Comparison of ENCODE assay signal across 10 mouse cellular contexts in the genomic region with DNA sequence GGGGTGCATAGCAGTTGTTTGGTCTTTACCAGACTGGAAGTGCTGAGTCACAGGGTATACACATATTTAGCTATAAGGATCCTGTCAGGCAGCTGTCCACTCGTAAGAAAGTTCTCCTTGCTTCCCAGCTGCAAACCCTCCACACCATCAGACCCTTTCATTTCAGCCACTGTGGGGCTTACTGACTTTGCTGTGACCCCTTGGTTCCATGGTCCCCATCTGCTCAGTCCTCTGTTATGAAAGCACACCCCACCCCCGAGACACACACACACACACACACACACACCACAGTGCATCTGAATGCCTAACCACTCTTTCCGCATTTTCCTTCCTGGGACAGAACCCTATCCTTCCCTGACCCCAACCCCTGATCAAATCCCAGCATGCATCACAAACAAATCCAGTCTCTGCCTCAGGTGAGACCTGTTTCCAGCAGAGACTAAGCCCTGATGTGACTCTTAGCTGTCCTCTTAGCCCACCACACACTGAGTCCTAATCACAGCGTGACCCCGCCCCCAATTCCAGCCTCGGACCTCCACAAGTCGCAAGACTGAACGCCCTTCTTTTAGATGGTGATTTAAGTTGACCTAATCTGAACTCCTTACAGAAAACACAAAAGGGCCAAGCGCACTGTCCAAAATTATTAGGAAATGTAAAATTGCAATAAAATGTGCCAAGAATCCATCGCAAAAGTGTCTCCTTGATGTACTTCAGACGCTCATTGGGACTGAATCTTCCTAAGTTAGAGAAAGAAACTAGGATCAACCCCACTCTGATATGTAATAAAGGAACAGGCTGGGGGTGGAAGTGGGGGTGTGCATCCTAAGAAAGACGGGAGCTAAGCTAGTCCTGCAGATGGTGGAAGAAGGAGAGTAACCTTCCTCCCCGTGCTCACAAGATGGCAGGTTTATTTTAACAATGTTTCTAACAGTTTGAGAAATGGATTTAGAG. TPM values are rescaled to one million over a fixed set of nuclear protein-coding genes. Genes with fewer than 3 reads are reported as not detected.
A peak's percentile ranks its signal among the peaks of the same experiment; 100 is the strongest.
DNase-seq lines count a peak whose midpoint lies in the region; ATAC-seq and TF ChIP-seq lines count a peak whose summit lies in the region.
"Had no signal": no experiment of that assay in that cellular context is flagged by ENCODE, and none has a peak within 500 bp of the region (broad histone marks: within the 10 kb centered on the region; RNA-seq: fewer than 3 reads in every experiment).

No protein-coding gene starts in this region.

- no peaks in the 10 kb centered on the region for H3K36me3 ChIP-seq in kidney, embryonic 14.5 days (ENCODE audit: control insufficient read depth, insufficient read depth, low read length)
- no peaks in the 10 kb centered on the region for H3K36me3 ChIP-seq in ES-Bruce4 (ENCODE audit: control insufficient read depth, insufficient read depth, low read length, poor library complexity, severe bottlenecking)

- H3K4me3 ChIP-seq in kidney, embryonic 14.5 days (ENCODE audit: low read length): 0 out of 2 replicates have a peak overlapping the region, but pooled peaks have one; percentile 6
- no peak overlapping the region for H3K4me3 ChIP-seq in ES-Bruce4 (ENCODE audit: low read depth, low read length)

- H3K9me3 ChIP-seq in kidney, embryonic 14.5 days (ENCODE audit: control insufficient read depth, low read length): no peaks in the 10 kb centered on the region
- H3K9me3 ChIP-seq in ES-Bruce4 (replicated peaks; ENCODE audit: control insufficient read depth, insufficient read depth, low read length, poor library complexity, severe bottlenecking): no peaks in the 10 kb centered on the region

- H3K4me1 ChIP-seq in kidney, embryonic 14.5 days (ENCODE audit: control insufficient read depth, insufficient read depth, low read length): peaks cover 5% of the 10 kb centered on the region; the same call in 1 of the 2 replicates
- peaks cover 5% of the 10 kb centered on the region for H3K4me1 ChIP-seq in ES-Bruce4 (ENCODE audit: control insufficient read depth, insufficient read depth, low read length)

- 8% methylated on average over 13 of the region's 13 CpGs for WGBS in kidney, embryonic 14.5 days

- no peak for DNase-seq in kidney, postnatal 14 days
- peak; percentile 27 for DNase-seq in embryo, embryonic 10 days (ENCODE audit: low spot score)
- peak; percentile 43 for DNase-seq in lung, postnatal 10 days
- DNase-seq in adrenal gland, adult (ENCODE audit: inconsistent age in 2 of 2, low spot score in 1 of 2): no peak
- DNase-seq in thymus, postnatal 4 days: no peak
- DNase-seq in urinary bladder, adult 18-20 months (ENCODE audit: low spot score in 2 of 2): no peak

- H3K27ac ChIP-seq in kidney, embryonic 14.5 days (ENCODE audit: low read depth, low read length): no peak overlapping the region
- H3K27ac ChIP-seq in ES-Bruce4 (ENCODE audit: insufficient read depth, low read length): peak overlapping the region; percentile 73

- TF ChIP-seq CTCF in ES-Bruce4 (IDR thresholded peaks at IDR 0.05; ENCODE audit: low read depth, low read length): no peak

- TF ChIP-seq POLR2A in ES-Bruce4 (IDR thresholded peaks at IDR 0.05; ENCODE audit: insufficient read depth, low read length): no peak

- 0 out of 2 replicates have a peak, but pooled peaks have one; percentile 23 for TF ChIP-seq EP300 in ES-Bruce4 (IDR thresholded peaks at IDR 0.05; ENCODE audit: insufficient read depth, low read depth, low read length)

- no peak overlapping the region for H3K9ac ChIP-seq in kidney, embryonic 14.5 days (ENCODE audit: low read depth, low read length)
- peak overlapping the region; percentile 14; the same call in 1 of the 2 replicates for H3K9ac ChIP-seq in ES-Bruce4 (ENCODE audit: low read depth, poor library complexity, severe bottlenecking)

- peak overlapping the region; percentile 4; the same call in 1 of the 2 replicates for H3K4me2 ChIP-seq in kidney, embryonic 14.5 days (replicated peaks; ENCODE audit: low read depth, low read length)

- H3K27me3 ChIP-seq in kidney, embryonic 14.5 days (ENCODE audit: control insufficient read depth, insufficient read depth, low read length): 0 out of 2 replicates have a peak, but pooled peaks cover 3% of the 10 kb centered on the region
- no peaks in the 10 kb centered on the region for H3K27me3 ChIP-seq in ES-Bruce4 (ENCODE audit: control insufficient read depth, insufficient read depth, low read length, poor library complexity, severe bottlenecking)
- H3K27me3 ChIP-seq: Patski had no signal

- no peak for ATAC-seq in kidney, embryonic 14.5 days (ENCODE audit: low FRiP score, low TSS enrichment)
- ATAC-seq: Patski had no signal

RNA-seq across cellular contexts. Expression of a gene that starts 18.7 kb away (rescaled TPM):
- polyA plus RNA-seq in kidney, embryonic 14.5 days (2014; fragmentation: Nextera tagmentation; extraction: Ambion mirVana): 25.8 and 41.0 TPM in 2 replicates
- 133 and 136 TPM in 2 replicates for polyA plus RNA-seq in ES-Bruce4 (2011; ENCODE audit: insufficient read depth, insufficient read length, low read depth, missing spikeins)

RNA-seq across cellular contexts. Expression of a gene that starts 48.4 kb away (rescaled TPM):
- 41.6 and 52.6 TPM in 2 replicates for polyA plus RNA-seq in kidney, embryonic 14.5 days (2014; fragmentation: Nextera tagmentation; extraction: Ambion mirVana)
- 95.6 and 96.8 TPM in 2 replicates for polyA plus RNA-seq in ES-Bruce4 (2011; ENCODE audit: insufficient read depth, insufficient read length, low read depth, missing spikeins)
- polyA plus RNA-seq: liver, adult 2 months had no signal

Comparison
In these comparisons a context has a peak if more than half of its experiments do, and no peak if none do; other contexts are left out.
1. DNase-seq: peak in embryo, embryonic 10 days (single experiment) and lung, postnatal 10 days (single experiment); none in kidney, postnatal 14 days (single experiment), adrenal gland, adult (0 of 2), thymus, postnatal 4 days (single experiment) and urinary bladder, adult 18-20 months (0 of 2).